Mouse (Mus musculus): ENCODE data around the gene Dgkg. TPM values are rescaled to one million over a fixed set of nuclear protein-coding genes. Genes with fewer than 3 reads are reported as not detected.

Gene Dgkg
- total RNA-seq (2014; fragmentation: Nextera tagmentation) (not detected in 2 replicates), total RNA-seq (2017) (0.12 and 0.33 TPM in 2 replicates), polyA plus RNA-seq (2012) (not detected in 2 replicates)

DNA sequence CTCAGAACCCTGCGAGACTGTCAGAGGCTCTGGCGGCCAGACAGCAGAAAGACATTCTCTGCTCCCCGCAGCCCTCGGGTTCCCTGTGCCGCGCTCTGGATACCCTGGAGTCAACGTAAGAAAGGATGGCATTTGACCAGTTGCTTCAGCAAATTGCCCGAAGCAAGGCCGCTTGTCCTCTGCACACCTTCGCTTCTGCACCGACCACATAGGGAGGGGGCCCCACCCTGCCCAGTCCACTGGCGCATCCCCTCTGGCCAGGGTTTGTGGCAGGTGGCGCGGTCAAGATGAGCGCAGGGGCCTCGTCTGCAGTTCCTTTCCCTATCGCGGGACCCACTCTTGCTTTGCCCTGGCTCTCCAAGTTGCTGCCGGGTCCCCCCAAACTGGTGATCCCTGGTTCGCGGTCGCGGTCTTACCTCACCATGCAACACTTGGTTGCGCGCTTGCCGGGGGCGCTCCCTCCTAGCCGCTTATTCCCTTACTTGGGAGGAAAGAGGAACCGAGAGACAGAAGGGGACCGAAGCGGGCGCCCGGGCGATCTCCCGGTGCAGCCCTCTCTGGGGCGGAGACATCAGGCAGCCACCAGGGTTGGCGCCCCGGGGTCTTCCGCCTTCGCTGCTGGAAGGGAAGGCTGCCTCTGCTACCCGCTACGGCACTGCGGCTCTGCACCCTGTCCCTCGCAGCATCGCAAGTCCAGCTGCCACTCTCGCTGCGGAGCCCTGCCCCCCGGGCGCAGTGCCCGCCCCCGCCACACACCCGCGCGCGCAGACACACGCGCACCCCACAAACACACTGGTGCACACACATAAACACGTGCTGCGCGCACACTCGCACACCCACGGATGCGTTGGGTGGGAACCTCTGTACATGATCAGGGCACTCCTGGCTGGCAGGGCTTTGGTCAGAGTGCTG lies at the start of gene Dgkg:
Dgkg (minus strand) TSS at position 689 of the 912 bp plus-strand sequence.
- H3K4me3 ChIP-seq (ENCODE audit: low read depth, low read length) = no peak within 1 kb of the TSS
- ATAC-seq (ENCODE audit: extremely low read depth, insufficient number of reproducible peaks, low FRiP score, poor library complexity, severe bottlenecking) = no peak
- H3K27me3 ChIP-seq (ENCODE audit: insufficient read depth, low read length) = no peaks in the 10 kb centered on the region
- DNase-seq (ENCODE audit: low spot score) = no peak
- peaks cover 3% of the 10 kb centered on the region; the same call in 1 of the 2 replicates for H3K9me3 ChIP-seq (replicated peaks)
- H3K4me1 ChIP-seq (ENCODE audit: insufficient read depth, low read depth, low read length) = no peaks in the 10 kb centered on the region
- TF ChIP-seq GATA2 (IDR thresholded peaks at IDR 0.05; ENCODE audit: borderline replicate concordance, low read depth, low read length) = no peak
- TF ChIP-seq CTCF (IDR thresholded peaks at IDR 0.05; ENCODE audit: low read depth, low read length) = no peak
- no peak for TF ChIP-seq POLR2AphosphoS5 (IDR thresholded peaks at IDR 0.05; ENCODE audit: insufficient replicate concordance, low read depth, low read length)
- TF ChIP-seq GATA1 (IDR thresholded peaks at IDR 0.05; ENCODE audit: borderline replicate concordance, low read length) = no peak
- TF ChIP-seq TAL1 (conservative IDR thresholded peaks at IDR 0.05; ENCODE audit: low read depth, low read length) = no peak
- no peaks in the 10 kb centered on the region for H3K36me3 ChIP-seq (replicated peaks)

DNA sequence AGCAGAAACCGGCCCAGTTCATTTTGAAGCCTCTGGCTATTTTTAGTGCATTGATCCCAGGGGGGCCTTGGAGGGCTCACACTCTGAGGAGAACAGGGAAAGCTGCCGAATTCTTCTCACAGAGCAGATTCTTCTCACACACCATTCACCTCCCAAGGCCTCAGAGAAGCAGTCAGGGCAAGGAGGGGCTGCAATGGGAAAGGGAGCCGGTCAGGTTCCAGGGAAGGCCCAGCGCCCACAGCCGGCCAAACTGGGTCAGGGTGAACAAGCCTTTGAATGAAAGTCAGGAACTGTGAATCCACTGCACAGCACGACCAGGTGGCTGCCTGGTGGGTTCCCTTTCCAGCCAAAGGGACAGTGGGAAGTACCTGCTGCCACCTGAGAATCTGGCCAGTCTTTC lies 47.9 kb upstream of the Dgkg start:
- no peaks in the 10 kb centered on the region for H3K9me3 ChIP-seq (replicated peaks)
- no peak for DNase-seq (ENCODE audit: low spot score)
- H3K4me3 ChIP-seq (ENCODE audit: low read depth, low read length) = no peak overlapping the region
- H3K4me1 ChIP-seq (ENCODE audit: insufficient read depth, low read depth, low read length) = no peaks in the 10 kb centered on the region
- TF ChIP-seq TAL1 (conservative IDR thresholded peaks at IDR 0.05; ENCODE audit: low read depth, low read length) (no peak), CTCF (IDR thresholded peaks at IDR 0.05; ENCODE audit: low read depth, low read length) (no peak), GATA1 (IDR thresholded peaks at IDR 0.05; ENCODE audit: borderline replicate concordance, low read length) (no peak), POLR2AphosphoS5 (IDR thresholded peaks at IDR 0.05; ENCODE audit: insufficient replicate concordance, low read depth, low read length) (no peak)
- no peaks in the 10 kb centered on the region for H3K27me3 ChIP-seq (ENCODE audit: insufficient read depth, low read length)
- H3K36me3 ChIP-seq (replicated peaks) = no peaks in the 10 kb centered on the region
- ATAC-seq (ENCODE audit: extremely low read depth, insufficient number of reproducible peaks, low FRiP score, poor library complexity, severe bottlenecking) = no peak

DNA sequence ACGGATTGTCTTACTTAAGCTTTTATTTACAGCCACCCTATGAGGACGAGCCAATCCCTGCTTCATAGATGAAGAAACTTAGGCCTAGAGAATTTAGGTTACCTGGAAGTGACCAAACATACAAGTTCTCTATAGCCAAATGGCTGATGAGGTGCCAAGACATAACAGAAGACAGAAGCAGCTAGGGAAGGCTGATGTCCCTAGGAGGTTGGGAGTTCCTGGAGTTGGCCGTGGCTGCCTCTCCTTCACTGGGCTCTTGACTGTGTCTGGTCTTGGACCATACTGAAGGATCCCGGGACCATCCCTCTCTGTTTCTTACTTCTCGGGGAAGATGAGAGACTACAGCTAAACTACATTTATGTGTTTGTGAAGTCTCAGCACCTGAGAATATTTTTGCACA lies 47.1 kb upstream of the Dgkg start:
- Histone ChIP-seq H3K4me1 (ENCODE audit: insufficient read depth, low read depth, low read length) (no peaks in the 10 kb centered on the region), H3K4me3 (ENCODE audit: low read depth, low read length) (no peak overlapping the region), H3K36me3 (replicated peaks) (no peaks in the 10 kb centered on the region), H3K9me3 (replicated peaks) (no peaks in the 10 kb centered on the region), H3K27me3 (ENCODE audit: insufficient read depth, low read length) (no peaks in the 10 kb centered on the region)
- ATAC-seq (ENCODE audit: extremely low read depth, insufficient number of reproducible peaks, low FRiP score, poor library complexity, severe bottlenecking) (no peak), DNase-seq (ENCODE audit: low spot score) (no peak)
- TF ChIP-seq GATA2 (IDR thresholded peaks at IDR 0.05; ENCODE audit: borderline replicate concordance, low read depth, low read length) (no peak), POLR2AphosphoS5 (IDR thresholded peaks at IDR 0.05; ENCODE audit: insufficient replicate concordance, low read depth, low read length) (no peak), CTCF (IDR thresholded peaks at IDR 0.05; ENCODE audit: low read depth, low read length) (no peak), TAL1 (conservative IDR thresholded peaks at IDR 0.05; ENCODE audit: low read depth, low read length) (no peak), GATA1 (IDR thresholded peaks at IDR 0.05; ENCODE audit: borderline replicate concordance, low read length) (no peak)

DNA sequence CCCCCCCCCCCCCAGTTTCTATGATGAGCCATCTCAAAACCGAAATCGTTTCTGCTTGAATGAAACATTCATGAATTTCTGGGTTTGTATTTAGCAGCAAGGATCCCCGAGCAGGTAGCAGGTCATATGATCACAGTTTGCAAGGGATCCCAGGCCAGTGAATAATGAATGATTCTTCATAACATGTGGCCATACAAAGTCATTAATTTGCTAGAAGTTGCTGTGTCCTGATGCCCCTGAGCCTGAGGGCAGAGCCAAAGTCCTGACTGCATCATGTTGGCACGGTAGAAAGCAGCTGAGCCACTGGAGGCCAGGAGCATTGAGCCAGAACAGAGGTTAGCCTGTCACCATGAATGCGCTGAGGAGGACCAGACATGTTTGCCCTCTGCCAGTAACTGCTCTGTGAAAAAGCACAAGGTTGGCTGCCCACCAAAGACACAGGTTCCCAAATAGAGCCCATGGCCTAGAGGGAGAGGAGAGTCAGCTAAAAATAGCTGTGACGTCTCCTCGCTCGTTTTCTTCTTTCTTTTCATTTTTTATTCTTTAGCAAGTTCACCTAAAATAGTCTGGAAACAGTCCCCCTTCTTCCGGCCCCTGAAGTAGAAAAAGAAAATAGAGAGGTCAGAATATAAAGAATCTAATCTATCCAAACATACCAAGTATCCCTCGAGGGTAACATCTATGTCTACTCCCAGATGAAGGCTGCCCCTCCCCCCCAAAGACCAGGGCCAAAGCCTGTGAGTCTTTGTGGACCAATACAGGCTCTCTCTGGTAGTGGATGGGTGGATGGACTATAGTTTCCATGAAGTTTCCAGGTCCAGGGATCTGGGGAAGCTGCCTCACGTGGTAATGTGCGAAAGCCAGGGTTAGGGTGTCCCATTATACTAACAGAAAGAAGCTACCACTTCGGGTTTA lies 42.1 kb upstream of the Dgkg start:
- TF ChIP-seq GATA2 (IDR thresholded peaks at IDR 0.05; ENCODE audit: borderline replicate concordance, low read depth, low read length) (no peak), GATA1 (IDR thresholded peaks at IDR 0.05; ENCODE audit: borderline replicate concordance, low read length) (no peak), POLR2AphosphoS5 (IDR thresholded peaks at IDR 0.05; ENCODE audit: insufficient replicate concordance, low read depth, low read length) (no peak), TAL1 (conservative IDR thresholded peaks at IDR 0.05; ENCODE audit: low read depth, low read length) (no peak), CTCF (IDR thresholded peaks at IDR 0.05; ENCODE audit: low read depth, low read length) (no peak)
- ATAC-seq (ENCODE audit: extremely low read depth, insufficient number of reproducible peaks, low FRiP score, poor library complexity, severe bottlenecking) (no peak), DNase-seq (ENCODE audit: low spot score) (no peak)
- H3K9me3 ChIP-seq (replicated peaks) = no peaks in the 10 kb centered on the region
- no peaks in the 10 kb centered on the region for H3K27me3 ChIP-seq (ENCODE audit: insufficient read depth, low read length)
- no peaks in the 10 kb centered on the region for H3K4me1 ChIP-seq (ENCODE audit: insufficient read depth, low read depth, low read length)
- H3K36me3 ChIP-seq (replicated peaks) = no peaks in the 10 kb centered on the region
- H3K4me3 ChIP-seq (ENCODE audit: low read depth, low read length) = no peak overlapping the region

DNA sequence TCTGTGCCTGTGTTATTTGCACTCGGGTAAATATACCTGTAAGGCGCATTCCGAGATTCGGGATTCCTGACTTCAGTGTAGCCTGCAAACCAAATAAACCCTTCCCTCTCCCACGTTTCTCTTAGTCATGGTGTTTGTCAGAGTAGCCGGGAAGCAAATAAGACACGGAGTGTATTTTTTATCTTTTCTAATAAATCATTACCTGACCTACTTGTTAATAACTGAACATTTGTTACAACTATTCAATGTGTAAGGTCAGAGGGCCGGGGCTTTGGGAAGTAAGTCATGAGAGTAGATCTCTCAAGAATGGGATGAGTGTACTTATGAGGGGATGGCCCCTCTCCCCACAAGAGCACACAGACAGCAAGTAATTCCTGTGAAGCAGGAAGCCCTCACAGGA lies 41.1 kb upstream of the Dgkg start:
- ATAC-seq (ENCODE audit: extremely low read depth, insufficient number of reproducible peaks, low FRiP score, poor library complexity, severe bottlenecking) (no peak), DNase-seq (ENCODE audit: low spot score) (no peak)
- Histone ChIP-seq H3K4me3 (ENCODE audit: low read depth, low read length) (no peak overlapping the region), H3K36me3 (replicated peaks) (no peaks in the 10 kb centered on the region), H3K27me3 (ENCODE audit: insufficient read depth, low read length) (no peaks in the 10 kb centered on the region), H3K9me3 (replicated peaks) (no peaks in the 10 kb centered on the region), H3K4me1 (ENCODE audit: insufficient read depth, low read depth, low read length) (no peaks in the 10 kb centered on the region)
- TF ChIP-seq GATA2 (IDR thresholded peaks at IDR 0.05; ENCODE audit: borderline replicate concordance, low read depth, low read length) (no peak), TAL1 (conservative IDR thresholded peaks at IDR 0.05; ENCODE audit: low read depth, low read length) (no peak), GATA1 (IDR thresholded peaks at IDR 0.05; ENCODE audit: borderline replicate concordance, low read length) (no peak), POLR2AphosphoS5 (IDR thresholded peaks at IDR 0.05; ENCODE audit: insufficient replicate concordance, low read depth, low read length) (no peak), CTCF (IDR thresholded peaks at IDR 0.05; ENCODE audit: low read depth, low read length) (no peak)

DNA sequence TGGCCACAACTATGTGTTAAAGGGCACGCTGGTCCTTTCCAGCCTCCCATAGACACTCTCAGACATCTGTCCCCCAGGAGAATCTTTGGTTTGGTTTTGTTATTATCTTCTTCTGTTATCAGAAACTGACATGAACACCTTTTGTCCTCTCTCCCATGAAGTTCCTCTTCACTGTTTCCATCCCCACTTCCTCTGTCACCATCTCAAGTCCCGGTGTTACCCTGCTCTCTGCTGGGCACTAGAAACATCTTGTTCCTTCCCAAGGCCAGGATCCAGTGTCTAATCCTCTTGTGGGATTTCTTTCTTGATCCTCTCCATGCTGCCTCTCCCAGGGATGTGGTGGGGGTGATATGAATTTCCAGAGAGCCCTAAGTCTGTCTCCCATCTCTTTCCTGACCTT lies 32.6 kb upstream of the Dgkg start:
- no peaks in the 10 kb centered on the region for H3K9me3 ChIP-seq (replicated peaks)
- DNase-seq (ENCODE audit: low spot score) (no peak), ATAC-seq (ENCODE audit: extremely low read depth, insufficient number of reproducible peaks, low FRiP score, poor library complexity, severe bottlenecking) (no peak)
- no peaks in the 10 kb centered on the region for H3K4me1 ChIP-seq (ENCODE audit: insufficient read depth, low read depth, low read length)
- H3K27me3 ChIP-seq (ENCODE audit: insufficient read depth, low read length) = no peaks in the 10 kb centered on the region
- TF ChIP-seq TAL1 (conservative IDR thresholded peaks at IDR 0.05; ENCODE audit: low read depth, low read length) (no peak), POLR2AphosphoS5 (IDR thresholded peaks at IDR 0.05; ENCODE audit: insufficient replicate concordance, low read depth, low read length) (no peak), GATA1 (IDR thresholded peaks at IDR 0.05; ENCODE audit: borderline replicate concordance, low read length) (no peak)
- no peaks in the 10 kb centered on the region for H3K36me3 ChIP-seq (replicated peaks)
- H3K4me3 ChIP-seq (ENCODE audit: low read depth, low read length) = no peak overlapping the region

Measured in G1E (cell line).